Mouse (Mus musculus): Measurements from ENCODE around the gene Hoxd12. TPM values are rescaled to one million over a fixed set of nuclear protein-coding genes. Genes with fewer than 3 reads are reported as not detected.

The Hoxd12 gene
- polyA plus RNA-seq, 1 experiment from 2014 or later: not detected

GRCm38 (mm10) chr2:74722949-74723348 lies 48.1 kb downstream of the Hoxd12 start:
- Histone ChIP-seq H3K9me3 (no peaks in the 10 kb centered on the region), H3K27ac (no peak overlapping the region), H3K4me2 (replicated peaks) (no peak overlapping the region), H3K36me3 (no peaks in the 10 kb centered on the region), H3K4me1 (no peaks in the 10 kb centered on the region), H3K9ac (no peak overlapping the region), H3K27me3 (peaks cover 97% of the 10 kb centered on the region), H3K4me3 (no peak overlapping the region)
- 2% methylated on average over 8 of the region's 8 CpGs for WGBS
- no peak for ATAC-seq (ENCODE audit: insufficient number of reproducible peaks, insufficient read depth, low FRiP score, low TSS enrichment)

GRCm38 (mm10) chr2:74724244-74725015 lies 49.6 kb downstream of the Hoxd12 start:
- H3K9ac ChIP-seq: no peak overlapping the region
- H3K27me3 ChIP-seq: peaks cover 95% of the 10 kb centered on the region
- H3K9me3 ChIP-seq: no peaks in the 10 kb centered on the region
- no peak overlapping the region for H3K27ac ChIP-seq
- H3K4me1 ChIP-seq: no peaks in the 10 kb centered on the region
- ATAC-seq (ENCODE audit: insufficient number of reproducible peaks, insufficient read depth, low FRiP score, low TSS enrichment): no peak
- H3K4me2 ChIP-seq (replicated peaks): no peak overlapping the region
- no peaks in the 10 kb centered on the region for H3K36me3 ChIP-seq
- H3K4me3 ChIP-seq: no peak overlapping the region
- WGBS: 6% methylated on average over 7 of the region's 7 CpGs

- Histone ChIP-seq H3K9ac (no peak overlapping the region), H3K9me3 (no peaks in the 10 kb centered on the region), H3K4me2 (replicated peaks) (no peak overlapping the region), H3K36me3 (no peaks in the 10 kb centered on the region), H3K4me1 (no peaks in the 10 kb centered on the region), H3K27me3 (peaks cover 93% of the 10 kb centered on the region), H3K27ac (no peak overlapping the region), H3K4me3 (no peak overlapping the region)
- no peak for ATAC-seq (ENCODE audit: insufficient number of reproducible peaks, insufficient read depth, low FRiP score, low TSS enrichment)
- 1% methylated on average over 17 of the region's 17 CpGs for WGBS
Observed at GRCm38 (mm10) chr2:74725171-74725570, 50.4 kb downstream of the Hoxd12 start.

- Histone ChIP-seq H3K4me2 (replicated peaks) (peak within 1 kb of the TSS; percentile 40), H3K9ac (no peak within 1 kb of the TSS; the same call in 1 of the 2 replicates), H3K27me3 (peaks cover 94% of the 10 kb centered on the region), H3K27ac (no peak within 1 kb of the TSS), H3K9me3 (no peaks in the 10 kb centered on the region), H3K4me3 (peak within 1 kb of the TSS; percentile 20), H3K36me3 (no peaks in the 10 kb centered on the region), H3K4me1 (no peaks in the 10 kb centered on the region)
- 2% methylated on average over 5 of the region's 5 CpGs for WGBS
- ATAC-seq (ENCODE audit: insufficient number of reproducible peaks, insufficient read depth, low FRiP score, low TSS enrichment): no peak
Observed at GRCm38 (mm10) chr2:74726551-74726950, 51.7 kb downstream of the Hoxd12 start, which contains the start of gene Gm28230. Gene Gm28230 (plus strand): TSS chr2:74726728.

GRCm38 (mm10) chr2:74726973-74727639 lies 52.3 kb downstream of the Hoxd12 start:
- no peak for ATAC-seq (ENCODE audit: insufficient number of reproducible peaks, insufficient read depth, low FRiP score, low TSS enrichment)
- Histone ChIP-seq H3K27ac (no peak overlapping the region), H3K9ac (no peak overlapping the region; the same call in 1 of the 2 replicates), H3K27me3 (peaks cover 94% of the 10 kb centered on the region), H3K4me1 (no peaks in the 10 kb centered on the region), H3K4me3 (peak overlapping the region; percentile 20), H3K4me2 (replicated peaks) (peak overlapping the region; percentile 40), H3K36me3 (no peaks in the 10 kb centered on the region), H3K9me3 (no peaks in the 10 kb centered on the region)
- under 1% methylated on average over 42 of the region's 43 CpGs for WGBS

MicroRNAs within 50 kb of the gene (microRNA counts, 519-probe panel; counts per million panel counts)
- microRNA mmu-miR-10b: 460 counts per million, percentile 65 among the panel's probes with 10 or more counts

Small RNA genes lying within 50 kb of the gene (microRNA-seq; reads per million reads assigned to microRNA genes)
- gene Gm44463 (not detected), gene Mir10b (1,207 reads per million, percentile 79 among the genes with 10 or more reads in this experiment)

Other genes with a start within 250 kb of the Hoxd12 start
- 40.0 and 40.1 TPM in 2 replicates for gene Lnpk, start 95.6 kb upstream of the Hoxd12 start, polyA plus RNA-seq (2016; fragmentation: Nextera tagmentation; extraction: Ambion mirVana)
- 0.06 TPM in 1 of 2 replicates, not detected in the other for gene Evx2, start 15.5 kb upstream of the Hoxd12 start, polyA plus RNA-seq (2016; fragmentation: Nextera tagmentation; extraction: Ambion mirVana)
- gene Hoxd13, start 6.7 kb upstream of the Hoxd12 start, polyA plus RNA-seq (2016; fragmentation: Nextera tagmentation; extraction: Ambion mirVana): not detected in 2 replicates
- gene Hoxd11, start 4.5 kb downstream of the Hoxd12 start, polyA plus RNA-seq (2016; fragmentation: Nextera tagmentation; extraction: Ambion mirVana): not detected in 2 replicates
- not detected in 2 replicates for gene Hoxd10, start 16.9 kb downstream of the Hoxd12 start, polyA plus RNA-seq (2016; fragmentation: Nextera tagmentation; extraction: Ambion mirVana)
- 0.37 and 0.72 TPM in 2 replicates for gene Hoxd9, start 22.7 kb downstream of the Hoxd12 start, polyA plus RNA-seq (2016; fragmentation: Nextera tagmentation; extraction: Ambion mirVana)
- gene Hoxd8, start 29.6 kb downstream of the Hoxd12 start, polyA plus RNA-seq (2016; fragmentation: Nextera tagmentation; extraction: Ambion mirVana): 1.6 and 2.6 TPM in 2 replicates
- gene Hoxd3, start 36.9 kb downstream of the Hoxd12 start, polyA plus RNA-seq (2016; fragmentation: Nextera tagmentation; extraction: Ambion mirVana): 1.5 and 2.4 TPM in 2 replicates
- gene Hoxd4, start 36.9 kb downstream of the Hoxd12 start, polyA plus RNA-seq (2016; fragmentation: Nextera tagmentation; extraction: Ambion mirVana): 0.14 and 0.25 TPM in 2 replicates
- 0.13 TPM in 1 of 2 replicates, not detected in the other for gene Gm28230, start 51.7 kb downstream of the Hoxd12 start, polyA plus RNA-seq (2016; fragmentation: Nextera tagmentation; extraction: Ambion mirVana)
- 11.8 and 11.9 TPM in 2 replicates for gene Hoxd1, start 88.0 kb downstream of the Hoxd12 start, polyA plus RNA-seq (2016; fragmentation: Nextera tagmentation; extraction: Ambion mirVana)
- gene Mtx2, start 150.8 kb downstream of the Hoxd12 start, polyA plus RNA-seq (2016; fragmentation: Nextera tagmentation; extraction: Ambion mirVana): 129 and 130 TPM in 2 replicates

Data from embryonic facial prominence, embryonic 12.5 days (tissue).